Mouse (Mus musculus) sigmoid colon, adult 10 weeks (tissue): ENCODE measurements around the gene Fbln2. TPM values are rescaled to one million over a fixed set of nuclear protein-coding genes. Genes with fewer than 3 reads are reported as not detected.

ENCODE experiments used
- polyA plus RNA-seq: library from polyadenylated mRNA; stranded (reverse); fragments of 350-450 nt; fragmentation: Illumina TruSeq; extraction: RNeasy Lipid Tissue Mini Kit (QIAGEN cat#74804); gene quantifications from one replicate; pipeline ENCODE4 v1.2.3, GENCODE M21; 2014; ENCODE audit warnings: low read depth, low replicate concordance

Gene Fbln2
- polyA plus RNA-seq = 7.6 TPM

DNA sequence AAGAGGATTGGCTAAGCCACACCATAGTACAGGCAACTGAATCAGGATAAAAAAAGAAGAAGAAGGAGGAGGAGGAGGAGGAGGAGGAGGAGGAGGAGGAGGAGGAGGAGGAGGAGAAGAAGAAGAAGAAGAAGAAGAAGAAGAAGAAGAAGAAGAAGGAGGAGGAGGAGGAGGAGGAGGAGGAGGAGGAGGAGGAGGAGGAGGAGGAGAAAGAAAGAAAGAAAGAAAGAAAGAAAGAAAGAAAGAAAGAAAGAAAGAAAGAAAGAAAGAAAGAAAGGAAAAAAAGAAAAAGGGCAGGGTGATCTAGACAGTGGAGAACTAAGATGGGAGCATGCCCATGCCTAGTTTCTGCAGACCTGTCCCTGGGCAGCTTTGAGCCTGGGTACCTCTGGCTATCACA is at the start of gene Fbln2:
Gene Fbln2 (plus strand): TSS at position 301 of the 400 bp plus-strand sequence.

Other genes with a start within 250 kb of the Fbln2 start
- 19.1 TPM for gene Iqsec1, start 223.8 kb upstream of the Fbln2 start, polyA plus RNA-seq
- gene Nup210, start 95.6 kb upstream of the Fbln2 start, polyA plus RNA-seq = 1.7 TPM
- 4.4 TPM for gene Hdac11, start 55.8 kb upstream of the Fbln2 start, polyA plus RNA-seq
- gene Wnt7a, start 198.9 kb downstream of the Fbln2 start, polyA plus RNA-seq = not detected